Mouse (Mus musculus) midbrain, embryonic 16.5 days (tissue): ENCODE data around the gene Rpl13. TPM values are rescaled to one million over a fixed set of nuclear protein-coding genes. Genes with fewer than 3 reads are reported as not detected.
"Not testable (repeated sequence)": the region's sequence is repeated elsewhere in the genome, so short reads cannot be mapped to it uniquely, and the experiment has no call there.

ENCODE experiments used
- ATAC-seq: fragments of 200-750 bp; cut with Nextera tagmentation; 2 replicates; pipeline ENCODE4 v1.8.0; 2017; ENCODE audit warnings: moderate TSS enrichment
- H3K27ac ChIP-seq: fragments of 300-500 bp; sonication (generic); 2 replicates; pipeline ENCODE4 v1.5.1; 2014; ENCODE audit warnings: mild to moderate bottlenecking, low read length, mixed read lengths
- H3K27me3 ChIP-seq: fragments of 300-500 bp; sonication (generic); 2 replicates; pipeline ENCODE4 v1.6.1; 2014; ENCODE audit warnings: low read depth, low read length, mixed read lengths; ENCODE audit not compliant: control insufficient read depth, insufficient read depth
- H3K36me3 ChIP-seq: fragments of 300-500 bp; sonication (generic); 2 replicates; pipeline ENCODE4 v1.6.1; 2014; ENCODE audit warnings: mild to moderate bottlenecking, low read length, moderate library complexity, mixed read lengths; ENCODE audit not compliant: control insufficient read depth, insufficient read depth
- H3K4me1 ChIP-seq: fragments of 300-500 bp; sonication (generic); 2 replicates; pipeline ENCODE4 v1.6.1; 2014; ENCODE audit warnings: mild to moderate bottlenecking, low read length, mixed read lengths; ENCODE audit not compliant: control insufficient read depth, insufficient read depth
- H3K4me2 ChIP-seq: fragments of 300-500 bp; sonication (generic); 2 replicates; pipeline ENCODE4 v1.6.1; 2014; ENCODE audit warnings: mild to moderate bottlenecking, low read length, mixed read lengths
- H3K4me3 ChIP-seq: fragments of 300-500 bp; sonication (generic); 2 replicates; pipeline ENCODE4 v1.5.1; 2014; ENCODE audit warnings: low read depth, mild to moderate bottlenecking, low read length, moderate library complexity, mixed read lengths
- H3K9ac ChIP-seq: fragments of 300-500 bp; sonication (generic); 2 replicates; pipeline ENCODE4 v1.6.1; 2014; ENCODE audit warnings: low read depth, low read length, mixed read lengths
- H3K9me3 ChIP-seq: fragments of 300-500 bp; sonication (generic); replicated peaks from 2 replicates; pipeline ENCODE4 v1.6.1; 2014; ENCODE audit warnings: mild to moderate bottlenecking, low read length, mixed read lengths; ENCODE audit not compliant: control insufficient read depth, poor library complexity, severe bottlenecking
- WGBS: fragments of 180-500 bp; shearing (Covaris S2); extraction: QIAGEN DNeasy Blood & Tissue Kit; methylation state at CpG from one replicate; pipeline ENCODE4 v1.1.7; 2014; 5-methylcytosine and 5-hydroxymethylcytosine counted together
- polyA plus RNA-seq: library from polyadenylated mRNA; unstranded; fragments of >200 nt; fragmentation: Nextera tagmentation; extraction: Ambion mirVana; gene quantifications from 2 replicates; pipeline ENCODE4 v1.2.1, GENCODE M21; 2015

The Rpl13 gene
- polyA plus RNA-seq, 1 experiment from 2014 or later, result 639 TPM

DNA sequence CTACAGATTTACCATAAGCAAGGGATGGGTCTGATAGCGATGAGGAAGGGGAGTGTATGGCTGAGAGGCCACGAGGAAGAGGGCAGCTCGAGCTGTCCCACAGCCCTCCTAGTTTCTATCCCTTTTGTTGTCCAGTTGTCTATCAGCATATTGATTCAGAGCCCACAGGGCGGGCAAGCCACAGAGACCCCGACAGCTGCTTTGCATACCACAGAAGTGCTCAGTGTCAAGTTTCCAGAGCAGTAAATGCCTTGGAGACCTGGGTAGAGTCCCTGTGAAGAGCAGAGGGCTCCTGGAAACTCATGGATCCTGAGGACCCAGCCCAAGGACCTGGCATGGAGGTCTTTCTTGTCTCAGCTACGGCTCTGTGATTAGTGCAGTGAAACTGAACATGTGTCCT is 19.2 kb upstream of the Rpl13 start:
- H3K4me3 ChIP-seq, result no peak overlapping the region
- WGBS, result 78% methylated on average over 6 of the region's 6 CpGs
- ATAC-seq, result no peak
- no peak overlapping the region for H3K9ac ChIP-seq
- no peak overlapping the region for H3K27ac ChIP-seq
- H3K4me1 ChIP-seq, result no peaks in the 10 kb centered on the region
- peaks cover 32% of the 10 kb centered on the region for H3K36me3 ChIP-seq
- no peaks in the 10 kb centered on the region for H3K9me3 ChIP-seq
- H3K27me3 ChIP-seq, result no peaks in the 10 kb centered on the region
- H3K4me2 ChIP-seq, result no peak overlapping the region

DNA sequence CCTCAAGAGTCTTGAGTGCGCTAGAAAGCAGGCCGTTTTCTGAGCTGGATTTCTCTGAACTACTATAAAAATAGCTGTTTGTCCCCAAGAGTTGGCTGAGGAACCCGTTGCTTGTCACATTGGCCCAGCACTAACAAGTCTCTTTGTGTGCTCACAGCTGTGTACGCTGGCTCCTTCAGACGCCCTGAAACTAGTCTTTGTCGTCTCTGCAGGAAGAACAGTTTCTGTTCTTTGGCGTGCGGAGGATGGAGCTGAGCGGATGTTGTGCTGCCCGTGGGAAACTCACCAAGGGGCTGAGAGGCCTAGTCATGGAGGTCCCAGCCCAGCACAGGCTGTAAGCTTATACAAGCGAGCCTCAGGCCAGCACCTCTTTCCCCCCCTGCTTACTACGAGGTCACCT is 18.5 kb upstream of the Rpl13 start:
- Histone ChIP-seq H3K4me2 (no peak overlapping the region), H3K4me1 (no peaks in the 10 kb centered on the region), H3K27ac (no peak overlapping the region), H3K9ac (no peak overlapping the region), H3K9me3 (no peaks in the 10 kb centered on the region), H3K27me3 (no peaks in the 10 kb centered on the region), H3K36me3 (peaks cover 30% of the 10 kb centered on the region), H3K4me3 (no peak overlapping the region)
- ATAC-seq, result no peak
- 84% methylated on average over 12 of the region's 12 CpGs for WGBS

DNA sequence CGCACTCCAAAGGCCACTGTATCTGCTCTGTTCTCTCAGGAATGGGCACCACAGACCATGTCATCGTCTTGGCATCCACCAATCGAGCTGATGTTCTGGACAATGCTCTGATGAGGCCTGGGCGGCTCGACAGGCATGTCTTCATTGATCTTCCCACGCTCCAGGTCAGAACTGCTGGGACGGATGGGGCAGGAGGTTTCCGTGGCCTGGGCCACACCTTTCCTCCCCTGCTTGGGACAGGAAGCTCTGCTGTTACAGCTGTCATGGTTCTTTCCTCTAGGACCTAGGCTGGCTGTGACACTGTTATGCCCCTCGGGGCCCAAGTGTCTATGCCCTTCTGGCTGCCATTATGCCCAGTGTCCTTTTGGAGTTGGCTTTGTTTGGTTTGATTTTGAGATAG is 14.9 kb upstream of the Rpl13 start:
- Histone ChIP-seq H3K36me3 (peaks cover 44% of the 10 kb centered on the region), H3K9me3 (no peaks in the 10 kb centered on the region), H3K4me2 (no peak overlapping the region), H3K4me3 (no peak overlapping the region), H3K4me1 (no peaks in the 10 kb centered on the region), H3K9ac (no peak overlapping the region), H3K27me3 (no peaks in the 10 kb centered on the region), H3K27ac (no peak overlapping the region)
- ATAC-seq, result no peak
- WGBS, result 89% methylated on average over 9 of the region's 9 CpGs

DNA sequence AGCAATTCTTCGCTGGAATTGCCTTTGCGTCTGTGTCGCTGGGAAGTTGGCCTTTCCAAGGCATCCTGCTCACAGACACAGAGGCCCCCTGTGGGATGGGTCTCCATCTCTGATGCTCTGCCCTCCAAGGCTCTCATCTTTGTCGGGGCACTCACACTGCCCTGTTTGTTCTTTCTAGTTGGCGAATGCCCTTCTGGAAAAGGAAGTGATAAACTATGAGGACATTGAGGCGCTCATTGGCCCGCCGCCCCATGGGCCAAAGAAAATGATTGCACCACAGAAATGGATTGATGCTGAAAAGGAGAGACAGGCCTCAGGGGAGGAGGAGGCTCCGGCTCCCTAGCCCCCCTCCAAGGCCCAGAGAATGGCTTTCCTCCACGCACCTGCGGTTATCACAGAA is 4.9 kb upstream of the Rpl13 start:
- peaks cover 5% of the 10 kb centered on the region for H3K4me1 ChIP-seq
- H3K9ac ChIP-seq, result no peak overlapping the region
- H3K27me3 ChIP-seq, result no peaks in the 10 kb centered on the region
- WGBS, result 92% methylated on average over 11 of the region's 11 CpGs
- ATAC-seq, result no peak
- H3K4me2 ChIP-seq, result no peak overlapping the region
- no peak overlapping the region for H3K27ac ChIP-seq
- peaks cover 29% of the 10 kb centered on the region for H3K36me3 ChIP-seq
- H3K9me3 ChIP-seq, result no peaks in the 10 kb centered on the region
- no peak overlapping the region for H3K4me3 ChIP-seq

DNA sequence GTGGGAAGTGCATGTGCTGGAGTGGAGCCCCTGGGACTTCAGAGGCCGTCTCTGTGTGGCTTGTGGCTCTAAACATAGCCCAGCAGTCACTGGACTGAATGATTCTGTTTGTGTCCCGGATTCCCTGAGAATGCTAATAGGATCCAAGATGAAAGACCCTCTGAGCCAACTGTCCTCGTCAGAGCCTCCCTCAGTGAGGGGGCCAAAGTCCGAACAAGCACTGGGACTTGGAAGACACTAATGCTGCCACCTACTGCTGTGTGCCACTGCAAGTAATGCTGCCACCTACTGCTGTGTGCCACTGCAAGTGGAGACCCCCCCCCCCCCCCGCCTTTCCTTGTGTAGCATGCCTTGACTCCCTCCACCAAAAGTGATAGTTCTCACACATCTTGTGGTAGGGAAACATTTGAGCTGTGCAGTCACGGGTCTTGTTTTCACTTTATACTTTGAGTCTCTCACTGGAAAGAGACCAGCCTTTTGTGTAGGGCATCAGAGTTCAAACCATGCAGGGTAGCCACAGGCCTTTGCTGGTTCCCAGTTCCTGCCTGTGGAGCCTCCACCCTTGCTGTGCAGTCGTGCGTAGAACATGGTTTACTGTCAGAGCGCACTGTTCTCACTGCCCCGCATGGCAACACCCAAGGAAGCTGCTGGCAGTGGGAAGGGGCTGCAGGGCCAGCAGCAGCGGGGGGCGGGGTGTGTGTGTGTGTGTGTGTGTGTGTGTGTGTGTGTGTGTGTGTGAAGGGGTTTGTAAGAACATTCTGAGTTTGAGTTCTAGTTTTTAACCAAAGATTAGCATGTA is 4.2 kb upstream of the Rpl13 start:
- Histone ChIP-seq H3K9ac (no peak overlapping the region), H3K27ac (0 out of 2 replicates have a peak overlapping the region, but pooled peaks have one; percentile 10), H3K9me3 (no peaks in the 10 kb centered on the region), H3K4me2 (no peak overlapping the region), H3K4me1 (peaks cover 5% of the 10 kb centered on the region), H3K36me3 (peaks cover 29% of the 10 kb centered on the region), H3K27me3 (no peaks in the 10 kb centered on the region), H3K4me3 (no peak overlapping the region)
- 70% methylated on average over 12 of the region's 12 CpGs for WGBS
- ATAC-seq, result no peak

DNA sequence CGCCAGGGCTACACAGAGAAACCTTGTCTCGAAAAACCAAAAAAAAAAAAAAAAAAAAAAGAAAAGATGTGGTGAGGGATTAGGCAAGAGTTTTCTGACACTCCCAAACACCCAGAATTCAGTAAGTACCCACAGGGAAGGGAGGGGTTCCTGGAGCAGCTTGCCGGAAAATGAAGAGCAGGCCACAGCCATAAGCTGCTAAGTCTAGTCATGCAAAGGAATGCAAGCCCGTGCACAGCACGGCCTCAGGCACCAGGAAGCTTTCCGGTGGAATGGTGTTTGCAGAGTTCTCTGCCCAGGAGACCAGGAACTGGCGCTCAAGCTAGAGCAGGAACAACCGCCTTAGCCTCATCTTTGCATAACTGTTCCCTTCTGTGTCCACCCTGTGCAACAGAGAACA is 1.9 kb upstream of the Rpl13 start:
- no peak overlapping the region for H3K4me2 ChIP-seq
- peaks cover 16% of the 10 kb centered on the region for H3K4me1 ChIP-seq
- no peak for ATAC-seq
- H3K27ac ChIP-seq, result no peak overlapping the region
- no peaks in the 10 kb centered on the region for H3K9me3 ChIP-seq
- no peaks in the 10 kb centered on the region for H3K27me3 ChIP-seq
- peaks cover 21% of the 10 kb centered on the region for H3K36me3 ChIP-seq
- no peak overlapping the region for H3K9ac ChIP-seq
- no peak overlapping the region for H3K4me3 ChIP-seq
- WGBS, result 65% methylated on average over 8 of the region's 8 CpGs

DNA sequence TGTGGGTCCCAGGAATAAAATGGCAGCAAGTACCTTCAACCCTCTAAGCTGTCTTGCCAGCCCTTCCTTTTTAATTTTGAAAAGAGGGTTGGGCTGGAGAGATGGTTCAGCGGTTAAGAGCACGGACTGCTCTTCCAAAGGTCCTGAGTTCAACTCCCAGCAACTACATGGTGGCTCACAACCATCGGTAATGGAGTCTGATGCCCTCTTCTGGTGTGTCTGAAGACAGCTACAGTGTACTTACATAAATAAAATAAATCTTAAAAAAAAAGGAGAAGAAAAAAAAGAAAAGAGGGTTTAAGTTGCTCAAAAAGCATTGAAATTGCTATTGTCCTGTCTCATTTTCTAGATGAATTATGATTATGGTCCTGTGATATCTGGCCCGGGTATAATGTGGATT is 906 bp upstream of the Rpl13 start:
- Histone ChIP-seq H3K9ac (no peak overlapping the region), H3K4me1 (peaks cover 16% of the 10 kb centered on the region), H3K4me3 (no peak overlapping the region), H3K27me3 (no peaks in the 10 kb centered on the region), H3K9me3 (no peaks in the 10 kb centered on the region), H3K27ac (no peak overlapping the region), H3K4me2 (no peak overlapping the region), H3K36me3 (peaks cover 22% of the 10 kb centered on the region)
- ATAC-seq, result no peak
- 77% methylated on average over 4 of the region's 4 CpGs for WGBS

DNA sequence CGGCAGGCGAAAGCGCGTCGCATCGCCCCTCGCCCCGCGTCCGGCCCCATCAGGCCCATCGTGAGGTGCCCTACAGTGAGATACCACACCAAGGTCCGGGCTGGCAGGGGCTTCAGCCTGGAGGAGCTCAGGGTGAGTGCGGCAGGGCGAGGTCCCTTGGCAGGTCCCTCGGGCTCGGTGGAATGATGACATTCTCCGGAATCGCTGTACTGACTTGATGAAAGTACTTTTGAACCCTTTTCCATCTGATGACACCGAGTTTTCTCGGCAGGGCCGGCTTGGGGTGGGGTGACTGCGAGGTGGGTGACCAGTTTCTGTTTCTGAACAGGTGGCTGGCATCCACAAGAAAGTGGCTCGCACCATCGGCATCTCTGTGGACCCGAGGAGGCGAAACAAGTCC is 705 bp downstream of the Rpl13 start:
- WGBS, result 1% methylated on average over 26 of the region's 26 CpGs
- not testable (repeated sequence) for ATAC-seq, H3K27me3 ChIP-seq, H3K9me3 ChIP-seq
- H3K36me3 ChIP-seq, result peaks cover 16% of the 10 kb centered on the region
- H3K4me3 ChIP-seq, result peak overlapping the region; percentile 74
- H3K4me2 ChIP-seq, result peak overlapping the region; percentile 95
- H3K9ac ChIP-seq, result peak overlapping the region; percentile 93
- H3K27ac ChIP-seq, result peak overlapping the region; percentile 96
- H3K4me1 ChIP-seq, result peaks cover 16% of the 10 kb centered on the region

DNA sequence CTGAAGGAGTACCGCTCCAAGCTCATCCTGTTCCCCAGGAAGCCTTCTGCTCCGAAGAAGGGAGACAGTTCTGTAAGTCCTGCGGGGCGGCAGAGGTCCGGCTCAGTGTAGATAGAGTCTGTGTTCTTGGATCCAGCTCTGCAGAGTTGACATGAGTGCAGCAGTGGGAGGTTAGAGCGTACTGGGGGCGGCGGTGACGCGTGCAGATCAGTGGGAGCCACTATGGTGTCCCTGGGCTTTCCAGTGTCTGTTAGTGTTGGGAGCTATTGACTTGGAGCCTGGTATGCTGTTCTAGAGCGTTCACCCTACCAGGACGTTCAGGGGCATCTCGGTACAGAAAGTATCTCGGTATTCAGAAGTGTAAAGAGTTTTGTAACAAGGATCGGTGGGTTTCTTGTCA is 1.1 kb downstream of the Rpl13 start:
- peaks cover 16% of the 10 kb centered on the region for H3K4me1 ChIP-seq
- peak overlapping the region; percentile 74 for H3K4me3 ChIP-seq
- H3K9ac ChIP-seq, result peak overlapping the region; percentile 93
- H3K36me3 ChIP-seq, result peaks cover 12% of the 10 kb centered on the region
- H3K9me3 ChIP-seq, result no peaks in the 10 kb centered on the region
- H3K27ac ChIP-seq, result 0 out of 2 replicates have a peak overlapping the region, but pooled peaks have one; percentile 28
- H3K4me2 ChIP-seq, result peak overlapping the region; percentile 95
- no peaks in the 10 kb centered on the region for H3K27me3 ChIP-seq
- no peak for ATAC-seq
- WGBS, result 19% methylated on average over 15 of the region's 15 CpGs
